Mouse (Mus musculus): ENCODE measurements at regions not wholly inside any gene's neighbourhood (a gene's known extent, or its start where the extent isn't known, plus 50 kb on each side); places are given as distances from the start of the nearest gene placed in this dataset.

DNA sequence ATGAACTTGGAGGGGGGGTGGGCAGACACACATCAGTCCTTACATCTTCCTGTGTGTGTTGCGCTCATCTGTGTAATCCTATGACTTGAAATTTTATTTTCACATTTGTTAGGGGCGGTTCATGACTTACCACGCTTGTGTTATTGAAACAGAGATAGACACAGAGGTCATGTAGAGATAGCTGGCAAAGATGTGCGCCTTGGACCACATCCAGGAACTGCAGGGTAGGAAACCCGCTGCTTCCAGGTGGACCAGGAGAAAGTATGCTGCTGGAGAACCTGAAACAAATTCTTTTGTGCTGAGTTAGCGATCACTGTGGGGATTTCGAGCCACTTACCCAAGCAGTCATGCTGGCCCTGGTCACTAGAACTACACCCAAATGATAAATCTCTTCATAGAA is 89.1 kb downstream of the Kcnj2 start:
- no peak for DNase-seq (ENCODE audit: low read depth, low spot score)

- DNase-seq (ENCODE audit: low read depth, low spot score) = no peak
Observed at GRCm38 (mm10) chr11:111155747-111156146, 89.8 kb downstream of the Kcnj2 start.

DNA sequence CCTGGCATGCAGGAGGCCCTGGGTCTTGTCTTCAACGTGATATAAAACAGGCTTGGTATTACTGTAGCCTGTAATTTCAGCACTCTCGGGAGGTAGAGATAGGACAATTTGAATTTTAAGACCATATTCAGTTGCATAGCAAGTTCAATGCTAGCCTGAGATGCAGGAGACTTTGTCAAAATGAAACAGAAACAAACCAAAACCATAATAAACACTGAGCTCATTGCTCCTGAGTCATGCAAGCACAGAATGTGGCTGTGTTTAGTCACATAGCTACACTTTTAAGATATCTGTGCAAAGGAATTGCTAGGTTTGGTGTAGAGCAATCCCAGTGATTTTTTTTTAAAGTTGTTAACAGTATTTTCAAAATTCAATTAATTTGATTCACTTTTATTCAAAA is 93.3 kb downstream of the Kcnj2 start:
- no peak for DNase-seq (ENCODE audit: low read depth, low spot score)

- DNase-seq (ENCODE audit: low read depth, low spot score) = no peak
Observed at GRCm38 (mm10) chr11:111164907-111165306, 98.9 kb downstream of the Kcnj2 start.

DNA sequence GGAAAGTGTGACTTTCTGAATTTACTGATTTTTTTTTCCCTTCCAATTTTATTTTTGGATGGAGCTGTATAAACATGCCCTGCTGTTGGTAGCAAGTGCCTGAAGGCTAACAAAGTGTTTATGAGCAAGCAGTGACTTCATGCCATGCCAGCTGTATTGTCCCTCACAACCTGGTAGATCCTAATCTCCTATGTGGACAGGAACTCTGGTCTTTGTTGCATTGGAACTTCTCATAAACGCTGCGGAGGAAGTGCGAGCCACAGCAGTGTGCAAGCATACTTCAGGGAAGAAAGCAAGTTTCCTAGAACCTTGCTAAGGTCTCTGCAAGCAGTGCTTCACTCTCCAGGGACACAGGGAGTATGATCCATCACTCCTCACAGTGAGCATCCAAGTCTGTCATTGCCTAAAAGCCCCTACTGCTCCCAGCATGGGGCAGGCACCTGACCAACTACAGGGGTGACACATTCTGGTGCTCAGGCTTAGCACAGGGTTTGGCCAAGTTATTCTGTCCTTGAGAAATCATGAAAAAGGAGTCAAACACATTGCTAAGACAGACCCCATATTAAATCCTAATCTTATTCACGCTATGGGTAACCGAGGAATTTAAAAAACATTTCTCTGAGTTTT is 104.3 kb downstream of the Kcnj2 start:
- DNase-seq (ENCODE audit: low read depth, low spot score) = no peak

DNA sequence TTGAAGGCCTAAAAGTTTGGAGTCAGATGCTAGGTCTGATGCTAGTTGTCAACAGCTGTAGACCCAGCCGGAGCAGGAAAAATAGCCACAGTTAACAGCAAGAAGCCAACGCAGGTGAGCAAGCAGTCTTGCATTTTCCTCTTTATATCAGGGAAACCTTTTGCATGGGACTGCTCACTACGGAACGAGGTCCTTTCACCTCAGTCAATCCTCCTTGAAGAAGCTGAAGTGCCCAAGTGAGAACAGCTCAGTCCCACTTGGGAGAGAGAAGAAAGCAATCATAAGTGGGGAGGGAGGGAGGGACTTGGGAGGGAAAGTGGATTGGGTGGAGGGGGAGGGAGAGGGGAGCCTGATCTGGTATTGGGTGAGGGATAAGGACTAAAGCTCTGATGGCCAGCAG is 107.6 kb downstream of the Kcnj2 start:
- no peak for DNase-seq (ENCODE audit: low read depth, low spot score)

GRCm38 (mm10) chr11:111175566-111175965 is 109.6 kb downstream of the Kcnj2 start:
- no peak for DNase-seq (ENCODE audit: low read depth, low spot score)

- DNase-seq (ENCODE audit: low read depth, low spot score) = no peak
Observed at GRCm38 (mm10) chr11:111177516-111177915, 111.6 kb downstream of the Kcnj2 start.

DNA sequence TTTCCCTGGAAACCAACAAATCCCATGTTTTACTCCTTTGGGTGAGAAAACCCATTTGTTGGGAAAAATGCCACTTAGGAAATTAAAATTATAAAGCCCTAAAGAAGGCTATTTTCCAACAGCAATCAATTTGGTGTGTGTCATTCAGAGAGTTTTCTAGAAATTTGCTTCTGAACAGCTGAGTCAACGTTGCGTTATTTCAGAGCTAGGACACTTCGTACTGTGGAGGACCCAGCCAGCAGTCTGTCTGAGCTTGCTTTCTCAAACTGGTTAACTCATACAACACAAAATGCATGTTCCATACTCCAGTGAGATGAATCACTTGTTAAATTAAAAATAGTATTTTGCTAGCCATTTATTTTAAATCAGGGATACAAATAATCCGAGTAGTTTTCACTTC is 131.5 kb downstream of the Kcnj2 start:
- no peak for DNase-seq (ENCODE audit: low read depth, low spot score)

DNA sequence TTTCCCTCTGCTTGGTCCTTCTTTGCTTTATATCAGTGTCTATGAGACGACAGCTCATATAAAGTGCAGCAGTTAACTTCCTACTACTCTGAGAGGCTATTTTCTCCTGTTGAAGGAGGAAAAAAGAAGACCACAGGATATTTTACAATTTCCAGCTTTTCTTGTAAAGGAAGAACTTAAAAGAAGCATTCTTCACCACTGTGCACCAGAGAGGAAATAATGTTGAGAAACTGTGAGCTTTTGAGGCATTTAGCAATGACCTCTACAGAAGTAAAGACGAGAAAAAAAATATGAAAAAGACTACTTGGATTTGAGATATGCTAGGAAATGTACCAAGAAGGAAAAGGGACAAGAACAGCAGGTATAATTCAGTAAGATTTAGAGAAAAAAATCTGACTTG is 134.5 kb downstream of the Kcnj2 start:
- DNase-seq (ENCODE audit: low read depth, low spot score) = no peak

- DNase-seq (ENCODE audit: low read depth, low spot score) = no peak
Observed at GRCm38 (mm10) chr11:111202780-111203179, 136.8 kb downstream of the Kcnj2 start.

GRCm38 (mm10) chr11:111210565-111210964 is 144.6 kb downstream of the Kcnj2 start:
- no peak for DNase-seq (ENCODE audit: low read depth, low spot score)

GRCm38 (mm10) chr11:111212038-111212701 is 146.2 kb downstream of the Kcnj2 start:
- DNase-seq (ENCODE audit: low read depth, low spot score) = no peak

DNA sequence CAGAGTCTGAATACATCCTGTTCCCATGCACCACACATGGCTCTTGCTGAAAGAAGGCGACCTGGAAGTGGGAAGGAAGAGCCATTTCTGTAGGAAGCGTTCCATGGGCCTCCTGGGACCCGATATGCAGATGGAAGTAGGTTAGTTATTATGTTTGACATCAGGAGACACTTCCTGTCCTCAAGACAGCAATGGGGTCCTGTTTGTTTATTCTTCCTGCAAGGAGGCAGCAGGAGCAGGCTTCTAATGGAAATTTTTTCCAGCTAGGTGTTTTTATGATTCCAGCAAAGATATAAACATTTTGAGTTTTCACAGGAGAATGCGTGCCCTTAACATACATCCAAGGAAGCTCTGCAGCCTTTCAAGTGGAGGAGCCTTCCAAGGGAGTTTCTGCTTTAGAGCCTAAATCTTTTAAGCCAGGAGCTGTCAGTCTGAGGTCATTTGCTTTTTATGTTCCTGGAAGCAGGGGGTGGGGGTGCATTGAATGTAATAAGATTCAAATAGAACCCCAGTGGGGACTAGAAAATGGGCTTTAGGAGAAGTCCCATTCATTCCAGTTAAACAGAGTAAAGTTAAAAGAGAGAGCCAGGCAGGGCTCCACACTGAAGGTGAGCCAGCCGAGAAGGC is 146.9 kb downstream of the Kcnj2 start:
- no peak for DNase-seq (ENCODE audit: low read depth, low spot score)

GRCm38 (mm10) chr11:111215006-111215405 is 149.0 kb downstream of the Kcnj2 start:
- no peak for DNase-seq (ENCODE audit: low read depth, low spot score)

DNA sequence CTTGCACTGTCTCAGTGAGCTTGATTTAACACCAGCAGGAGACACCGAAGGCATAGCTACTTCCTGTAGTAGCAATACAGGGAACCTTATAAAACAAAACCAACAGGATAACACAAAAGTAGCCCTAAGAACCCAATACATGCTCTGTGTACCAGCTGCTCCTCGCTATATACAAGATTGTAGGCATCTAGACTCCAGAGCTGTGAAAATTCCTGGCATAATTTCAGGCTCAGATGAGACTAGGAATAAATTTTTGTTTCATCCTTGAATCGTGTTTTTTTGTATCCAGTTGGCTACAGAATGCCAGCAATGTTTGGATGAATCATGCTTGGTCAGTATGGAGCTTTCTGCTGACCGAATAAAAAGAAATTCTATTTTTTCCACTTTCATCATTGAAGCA is 157.9 kb downstream of the Kcnj2 start:
- no peak for DNase-seq (ENCODE audit: low read depth, low spot score)

GRCm38 (mm10) chr11:111227305-111227704 is 161.3 kb downstream of the Kcnj2 start:
- DNase-seq (ENCODE audit: low read depth, low spot score) = no peak

DNA sequence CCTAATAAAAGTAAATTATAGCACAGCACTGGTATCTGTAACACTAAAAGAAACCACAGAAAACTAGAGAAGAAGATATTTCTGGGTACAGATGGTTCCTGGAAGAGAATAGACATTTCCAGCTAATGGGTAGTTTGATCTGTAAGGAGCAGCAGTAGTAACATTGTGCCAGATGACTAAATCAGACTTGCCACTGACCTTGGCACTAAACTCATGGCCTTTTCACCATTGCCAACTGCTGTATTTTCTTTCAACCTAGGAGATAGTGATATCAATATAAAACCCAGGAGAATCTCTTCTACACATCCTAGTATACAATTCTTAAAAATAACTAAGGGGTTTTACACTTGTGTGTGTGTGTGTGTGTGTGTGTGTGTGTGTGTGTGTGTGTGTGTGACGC is 170.8 kb downstream of the Kcnj2 start:
- no peak for DNase-seq (ENCODE audit: low read depth, low spot score)

DNA sequence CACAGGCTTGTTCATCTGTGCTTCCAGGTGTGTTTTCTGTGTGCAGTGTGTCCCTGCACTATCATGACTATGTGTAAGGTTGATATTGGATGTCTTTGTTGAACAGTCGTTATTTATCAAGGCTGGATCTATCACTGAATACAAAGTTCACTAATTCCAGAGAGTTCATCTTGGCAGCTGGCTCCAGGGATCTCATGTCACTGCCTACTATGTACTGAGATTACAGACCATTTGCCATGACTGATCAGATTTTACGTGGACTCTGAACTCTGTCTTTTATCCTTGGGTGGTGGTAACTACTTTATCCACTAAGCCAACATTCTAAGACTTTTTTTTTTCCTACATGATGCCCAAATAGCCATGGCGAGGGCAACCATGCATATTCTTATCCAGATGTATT is 173.8 kb downstream of the Kcnj2 start:
- no peak for DNase-seq (ENCODE audit: low read depth, low spot score)

GRCm38 (mm10) chr11:111252226-111252625 is 186.3 kb downstream of the Kcnj2 start:
- DNase-seq (ENCODE audit: low read depth, low spot score) = no peak

- DNase-seq (ENCODE audit: low read depth, low spot score) = no peak
Observed at GRCm38 (mm10) chr11:111256596-111256995, 190.6 kb downstream of the Kcnj2 start.

GRCm38 (mm10) chr11:111260691-111261383 is 194.9 kb downstream of the Kcnj2 start:
- DNase-seq (ENCODE audit: low read depth, low spot score) = no peak

DNA sequence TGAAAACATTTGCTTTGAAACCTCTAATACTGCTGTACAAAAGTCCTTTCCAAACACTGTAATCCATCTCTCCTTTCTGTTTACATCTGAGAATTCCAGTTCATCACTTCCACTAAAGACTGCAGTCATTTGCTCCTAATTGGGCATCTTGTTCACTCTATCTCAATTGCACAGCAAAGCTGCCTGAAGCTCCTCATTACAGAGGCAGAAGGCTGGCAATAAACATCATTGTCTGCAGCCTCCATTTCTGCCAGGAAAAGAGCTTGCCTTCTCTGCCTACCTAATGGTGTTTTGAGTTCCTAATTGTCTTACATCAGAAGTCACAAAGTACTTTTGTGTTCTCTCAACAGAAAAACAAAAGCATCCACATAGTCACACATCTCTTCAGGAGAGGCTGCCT is 207.7 kb downstream of the Kcnj2 start:
- DNase-seq (ENCODE audit: low read depth, low spot score) = no peak
